Mouse (Mus musculus) stomach, adult 2 months (tissue): ENCODE results near the gene Dlgap5. TPM values are rescaled to one million over a fixed set of nuclear protein-coding genes. Genes with fewer than 3 reads are reported as not detected.

Experiments
- polyA plus RNA-seq: library from polyadenylated mRNA; depleted of rRNA; stranded (reverse); fragments of >200 nt; gene quantifications from 2 replicates; pipeline ENCODE4 v1.2.3, GENCODE M21; 2012; rRNA removed

The Dlgap5 gene
- polyA plus RNA-seq, result 0.47 and 0.77 TPM in 2 replicates

GRCm38 (mm10) chr14:47417775-47418665, at the start of gene Dlgap5:
Dlgap5 (minus strand) TSS chr14:47418407.

GRCm38 (mm10) chr14:47450121-47450520, 31.9 kb upstream of the Dlgap5 start, which contains the start of gene Fbxo34:
Fbxo34 (plus strand) TSS chr14:47450421.

GRCm38 (mm10) chr14:47367461-47367860, 50.7 kb downstream of the Dlgap5 start, which contains the start of gene Lgals3:
Lgals3 (plus strand) TSS chr14:47367751.

Other genes starting within 250 kb of the Dlgap5 start
- 12.0 and 33.3 TPM in 2 replicates for gene Gch1, start 229.0 kb downstream of the Dlgap5 start, polyA plus RNA-seq
- gene Wdhd1, start 141.6 kb downstream of the Dlgap5 start, polyA plus RNA-seq, result 0.20 and 0.31 TPM in 2 replicates
- 0.29 and 0.44 TPM in 2 replicates for gene Socs4, start 141.5 kb downstream of the Dlgap5 start, polyA plus RNA-seq
- gene Mapk1ip1l, start 120.1 kb downstream of the Dlgap5 start, polyA plus RNA-seq, result 24.5 and 41.4 TPM in 2 replicates
- 285 and 457 TPM in 2 replicates for gene Lgals3, start 50.7 kb downstream of the Dlgap5 start, polyA plus RNA-seq
- 5.1 and 8.3 TPM in 2 replicates for gene Fbxo34, start 32.0 kb upstream of the Dlgap5 start, polyA plus RNA-seq
- 2.8 and 4.2 TPM in 2 replicates for gene Atg14, start 152.2 kb upstream of the Dlgap5 start, polyA plus RNA-seq
- 0.81 and 1.5 TPM in 2 replicates for gene Ktn1, start 230.0 kb upstream of the Dlgap5 start, polyA plus RNA-seq